Mouse (Mus musculus) ES-E14 (cell line): ENCODE measurements around the gene Acot7. TPM values are rescaled to one million over a fixed set of nuclear protein-coding genes. Genes with fewer than 3 reads are reported as not detected.

Experiments used
- DNase-seq: peaks from one replicate; pipeline ENCODE4 v3.0.0-alpha.2; 2013; ENCODE audit warnings: low read depth, low spot score
- H3K27ac ChIP-seq: 2 replicates; pipeline ENCODE4 v1.5.1; 2012; ENCODE audit warnings: low read depth, mild to moderate bottlenecking, low read length, moderate library complexity, mixed read lengths; ENCODE audit not compliant: poor library complexity, insufficient read depth, severe bottlenecking
- H3K36me3 ChIP-seq: 2 replicates; pipeline ENCODE4 v1.6.1; 2012; ENCODE audit warnings: mild to moderate bottlenecking, low read length, moderate library complexity, mixed read lengths; ENCODE audit not compliant: control insufficient read depth, poor library complexity, insufficient read depth, severe bottlenecking
- H3K4me1 ChIP-seq, 2 experiments: fragments of 150-350 bp in 1 of 2; sonication (generic) in 1 of 2; 2 replicates each; pipeline ENCODE4 v1.6.1; 2012; ENCODE audit warnings: low read length in 2 of 2, mild to moderate bottlenecking in 1 of 2, mixed read lengths in 1 of 2; ENCODE audit not compliant: control insufficient read depth in 2 of 2, insufficient read depth in 2 of 2, poor library complexity in 1 of 2
- H3K4me3 ChIP-seq, 2 experiments: fragments of 150-350 bp in 1 of 2; sonication (generic) in 1 of 2; 2 replicates each; pipeline ENCODE4 v1.5.1; 2012; ENCODE audit warnings: low read length in 2 of 2, low read depth in 1 of 2, mild to moderate bottlenecking in 1 of 2, mixed read lengths in 1 of 2; ENCODE audit not compliant: insufficient read depth in 1 of 2, poor library complexity in 1 of 2, severe bottlenecking in 1 of 2
- H3K9ac ChIP-seq: 2 replicates; pipeline ENCODE4 v1.6.1; 2012; ENCODE audit warnings: low read depth, mild to moderate bottlenecking, low read length, mixed read lengths; ENCODE audit not compliant: poor library complexity, insufficient read depth, severe bottlenecking
- H3K9me3 ChIP-seq: fragments of 150-350 bp; sonication (generic); 2 replicates; pipeline ENCODE4 v1.6.1; 2012; ENCODE audit warnings: low read depth, mild to moderate bottlenecking, low read length; ENCODE audit not compliant: control insufficient read depth, insufficient read depth
- CHD2 ChIP-seq: IDR thresholded peaks from 2 replicates; pipeline ENCODE4 v1.6.1; 2014; ENCODE audit warnings: mild to moderate bottlenecking, low read depth, low read length, inconsistent platforms
- HCFC1 ChIP-seq: IDR thresholded peaks from 2 replicates; pipeline ENCODE4 v1.6.1; 2012; ENCODE audit warnings: low read length, inconsistent platforms, borderline replicate concordance; ENCODE audit not compliant: insufficient read depth
- MAFK ChIP-seq: IDR thresholded peaks from 2 replicates; pipeline ENCODE4 v1.6.1; 2014; ENCODE audit warnings: mild to moderate bottlenecking, low read depth, low read length, inconsistent platforms; ENCODE audit not compliant: insufficient read depth
- ZC3H11A ChIP-seq: IDR thresholded peaks from 2 replicates; pipeline ENCODE4 v1.6.1; 2012; ENCODE audit warnings: low read depth, mild to moderate bottlenecking, inconsistent platforms, low read length, borderline replicate concordance
- ZNF384 ChIP-seq: IDR thresholded peaks from 2 replicates; pipeline ENCODE4 v1.6.1; 2012; ENCODE audit warnings: low read depth, low read length, inconsistent platforms
- in situ Hi-C, 2 experiments: fragments of 600-800 bp; cut with MboI; formaldehyde crosslinking; loops; one replicate each; pipeline ENCODE4 v1.15.1; 2025; ENCODE audit warnings: low sequenced_read_pairs in 2 of 2, inconsistent platforms in 1 of 2; ENCODE audit not compliant: unreplicated experiment in 2 of 2
- total RNA-seq: library from RNA; depleted of rRNA; stranded (reverse); fragments of 300-350 nt; gene quantifications from 2 replicates; pipeline ENCODE4 v1.2.3, GENCODE M21; 2012

Acot7 gene
- total RNA-seq, 1 experiment = 51.9 TPM

GRCm38 (mm10) chr4:152312186-152312585, 134.3 kb downstream of the Acot7 start:
- in situ Hi-C loops = no loop called here
- Histone ChIP-seq H3K27ac (no peak overlapping the region), H3K9ac (peak overlapping the region; percentile 50; the same call in 1 of the 2 replicates), H3K4me1 (peaks cover 2 to 23% of the 10 kb centered on the region in 2 experiments; a peak in 3 of 4 replicates), H3K9me3 (no peaks in the 10 kb centered on the region), H3K4me3 (peak overlapping the region; percentile 49 to 60), H3K36me3 (peaks cover 4% of the 10 kb centered on the region; the same call in 1 of the 2 replicates)
- no peak for DNase-seq
- no peak for TF ChIP-seq CHD2
- no peak for TF ChIP-seq ZNF384
- TF ChIP-seq ZC3H11A = no peak
- TF ChIP-seq HCFC1 = no peak
- TF ChIP-seq MAFK = no peak

- Histone ChIP-seq H3K4me3 (peak overlapping the region; percentile 49 to 60), H3K4me1 (peaks cover 2 to 23% of the 10 kb centered on the region in 2 experiments; a peak in 3 of 4 replicates), H3K36me3 (peaks cover 4% of the 10 kb centered on the region; the same call in 1 of the 2 replicates), H3K9ac (peak overlapping the region; percentile 50), H3K9me3 (no peaks in the 10 kb centered on the region), H3K27ac (no peak overlapping the region)
- no peak for DNase-seq
- in situ Hi-C loops = no loop called here
- no peak for TF ChIP-seq ZNF384
Observed at GRCm38 (mm10) chr4:152313211-152313632, 135.3 kb downstream of the Acot7 start.

- in situ Hi-C loops = no loop called here
- Histone ChIP-seq H3K9ac (no peak overlapping the region), H3K4me1 (peaks cover 2 to 26% of the 10 kb centered on the region in 2 experiments; a peak in 3 of 4 replicates), H3K27ac (no peak overlapping the region), H3K4me3 (no peak overlapping the region), H3K9me3 (no peaks in the 10 kb centered on the region), H3K36me3 (peaks cover 4% of the 10 kb centered on the region; the same call in 1 of the 2 replicates)
- TF ChIP-seq CHD2 = no peak
- TF ChIP-seq HCFC1 = no peak
- no peak for TF ChIP-seq MAFK
- no peak for TF ChIP-seq ZC3H11A
- no peak for DNase-seq
Observed at GRCm38 (mm10) chr4:152313934-152314333, 136.0 kb downstream of the Acot7 start.

GRCm38 (mm10) chr4:152315498-152316213, 137.7 kb downstream of the Acot7 start:
- DNase-seq = no peak
- in situ Hi-C loops = no loop called here
- H3K9ac ChIP-seq = peak overlapping the region; percentile 0
- H3K27ac ChIP-seq = no peak overlapping the region
- H3K36me3 ChIP-seq = peaks cover 4% of the 10 kb centered on the region; the same call in 1 of the 2 replicates
- H3K4me3 ChIP-seq = peak overlapping the region; percentile 57 to 63
- H3K4me1 ChIP-seq = peaks cover 2 to 26% of the 10 kb centered on the region in 2 experiments; a peak in 3 of 4 replicates
- no peak for TF ChIP-seq ZC3H11A
- TF ChIP-seq MAFK = no peak
- TF ChIP-seq HCFC1 = no peak
- TF ChIP-seq CHD2 = no peak
- no peak for TF ChIP-seq ZNF384
- no peaks in the 10 kb centered on the region for H3K9me3 ChIP-seq

DNA sequence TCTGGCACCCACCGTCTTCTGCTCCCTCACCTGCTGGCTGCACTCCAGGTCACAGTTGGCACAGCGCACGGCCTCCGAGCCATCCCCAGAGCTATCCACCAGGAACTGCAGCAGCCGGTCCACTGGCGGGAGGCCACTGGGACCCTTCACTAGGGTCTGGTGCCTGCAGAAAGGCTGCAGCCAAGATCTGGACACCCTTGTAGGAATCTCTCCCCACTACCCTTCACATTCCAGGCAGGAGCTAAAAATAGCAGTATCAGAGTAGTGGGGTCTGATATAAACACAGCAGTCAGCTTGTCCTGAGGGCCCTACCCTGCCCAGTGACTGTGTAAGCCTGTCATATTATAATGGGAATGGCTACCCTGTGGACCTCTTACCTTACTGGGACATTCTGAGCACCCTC, 139.7 kb downstream of the Acot7 start:
- Histone ChIP-seq H3K4me1 (peaks cover 2 to 24% of the 10 kb centered on the region in 2 experiments; a peak in 3 of 4 replicates), H3K9me3 (no peaks in the 10 kb centered on the region), H3K9ac (no peak overlapping the region), H3K36me3 (no peaks in the 10 kb centered on the region), H3K4me3 (no peak overlapping the region), H3K27ac (no peak overlapping the region)
- no peak for DNase-seq
- in situ Hi-C loops = no loop called here
- no peak for TF ChIP-seq MAFK
- no peak for TF ChIP-seq ZC3H11A
